Mouse (Mus musculus) brain, adult 2 months (tissue): Measurements from ENCODE around the gene Fas.

ENCODE experiments used
- DNase-seq: peaks from one replicate; pipeline ENCODE4 v3.0.0; 2011; ENCODE audit warnings: low read depth, low spot score

The Fas gene

DNA sequence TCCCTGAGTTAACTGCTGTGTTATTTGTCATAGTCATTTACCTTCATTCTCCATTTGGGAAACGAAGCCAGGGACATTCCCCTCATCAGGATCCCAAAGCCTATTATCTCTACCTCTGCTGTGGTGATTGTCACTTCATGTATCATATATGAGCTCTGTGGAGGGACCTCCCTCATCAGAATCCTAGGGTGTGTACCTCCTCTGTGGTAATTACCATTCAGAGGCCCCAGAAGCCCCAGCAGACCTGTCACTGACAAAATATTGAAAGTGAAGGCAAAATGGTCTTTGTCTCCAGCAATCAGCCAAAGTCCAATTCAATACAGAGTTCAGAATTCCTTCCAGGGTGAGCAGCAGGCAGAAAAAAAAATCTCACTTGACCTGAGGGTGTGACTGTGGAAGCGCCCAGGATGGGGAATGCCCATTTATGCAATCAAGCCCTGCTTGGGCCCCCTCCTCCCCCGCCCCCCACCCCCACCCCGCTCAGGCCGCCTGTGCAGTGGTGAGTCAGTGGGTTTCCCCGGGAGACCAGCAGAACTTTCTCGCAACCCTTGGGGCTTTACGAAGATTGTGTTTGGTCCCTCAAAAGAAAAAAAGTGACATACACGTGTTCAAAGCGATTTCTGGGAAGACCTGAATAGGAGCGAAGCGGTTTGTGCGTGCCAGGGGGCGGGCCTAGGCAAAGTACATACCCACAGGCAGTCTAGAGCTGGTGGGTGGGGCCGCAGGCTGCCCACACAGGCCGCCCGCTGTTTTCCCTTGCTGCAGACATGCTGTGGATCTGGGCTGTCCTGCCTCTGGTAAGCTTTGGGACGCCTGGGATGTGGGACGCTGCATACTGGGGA is at the start of gene Fas:
Gene Fas (plus strand): TSS at position 719 of the 842 bp plus-strand sequence.
- DNase-seq = peak; percentile 20

DNA sequence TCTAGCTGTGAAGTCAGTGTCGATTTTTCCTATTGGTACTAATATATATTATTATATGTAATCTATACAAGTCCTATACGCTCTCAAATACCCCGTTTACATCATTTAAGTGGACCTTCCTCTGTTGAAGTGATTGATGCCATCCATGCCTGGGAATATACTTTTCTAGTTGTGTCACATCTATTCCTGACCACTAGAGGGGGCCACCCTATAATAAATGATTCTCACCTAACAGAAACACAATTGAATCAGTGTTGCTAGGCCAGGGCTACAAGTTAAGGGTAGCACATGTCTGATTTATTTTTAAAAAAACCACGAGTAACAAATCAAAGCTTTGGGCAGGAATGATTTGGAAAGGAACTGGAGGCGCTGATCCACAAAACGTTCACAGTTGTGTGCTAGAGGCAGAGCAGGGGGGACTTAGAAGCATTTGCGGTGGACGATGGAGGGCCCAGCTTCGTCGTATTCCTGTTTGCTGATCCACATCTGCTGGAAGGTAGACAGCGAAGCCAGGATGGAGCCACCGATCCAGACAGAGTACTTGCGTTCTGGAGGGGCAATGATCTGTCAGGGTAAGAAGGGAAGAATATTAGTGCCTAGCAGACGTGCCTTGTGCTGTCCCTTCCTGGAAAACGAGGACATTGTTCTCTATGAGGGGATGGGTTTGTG is 49.1 kb upstream of the Fas start:
- peak; percentile 27 for DNase-seq

GRCm38 (mm10) chr19:34242925-34243324 is 47.5 kb upstream of the Fas start:
- no peak for DNase-seq

DNA sequence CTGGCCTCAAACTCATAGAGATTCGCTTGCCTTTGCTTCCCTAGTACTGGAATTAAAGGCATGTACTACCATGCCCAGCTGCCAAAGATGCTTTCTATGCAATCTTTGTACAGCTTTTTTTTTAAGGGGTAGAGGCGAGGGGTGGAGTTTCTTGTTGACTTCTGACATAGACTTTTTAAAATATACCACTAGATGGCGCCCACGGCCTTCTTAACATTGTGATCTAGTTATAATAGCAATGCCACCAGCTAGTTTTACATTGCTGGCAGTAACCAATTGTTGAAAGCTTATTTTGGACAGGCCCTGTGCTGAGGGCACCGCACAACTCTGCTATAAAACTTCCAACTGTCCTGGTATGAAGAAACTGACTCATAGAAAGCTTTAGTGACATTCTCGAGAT is 46.4 kb upstream of the Fas start:
- peak; percentile 83 for DNase-seq

GRCm38 (mm10) chr19:34248558-34248957 is 41.9 kb upstream of the Fas start:
- DNase-seq = no peak

DNA sequence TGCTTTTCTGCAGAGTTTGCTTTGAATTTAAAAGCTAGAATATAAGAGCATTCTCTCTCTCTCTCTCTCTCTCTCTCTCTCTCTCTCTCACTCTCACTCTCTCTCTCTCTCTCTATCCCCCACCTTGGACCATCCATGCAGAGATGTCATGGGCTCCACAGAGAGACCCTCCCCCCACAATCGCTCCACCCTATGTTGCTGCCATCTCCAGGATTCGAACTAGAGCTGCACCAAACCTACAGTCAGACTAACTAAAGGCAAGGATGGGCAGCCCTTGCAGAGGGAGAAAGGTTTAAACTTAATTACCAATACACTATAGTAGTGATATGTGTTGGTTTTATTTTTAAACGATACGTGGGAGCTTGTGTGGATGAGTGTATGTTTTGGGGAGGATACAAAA is 39.8 kb upstream of the Fas start:
- no peak for DNase-seq

- DNase-seq = no peak
Observed at GRCm38 (mm10) chr19:34251900-34252299, 38.6 kb upstream of the Fas start.

DNA sequence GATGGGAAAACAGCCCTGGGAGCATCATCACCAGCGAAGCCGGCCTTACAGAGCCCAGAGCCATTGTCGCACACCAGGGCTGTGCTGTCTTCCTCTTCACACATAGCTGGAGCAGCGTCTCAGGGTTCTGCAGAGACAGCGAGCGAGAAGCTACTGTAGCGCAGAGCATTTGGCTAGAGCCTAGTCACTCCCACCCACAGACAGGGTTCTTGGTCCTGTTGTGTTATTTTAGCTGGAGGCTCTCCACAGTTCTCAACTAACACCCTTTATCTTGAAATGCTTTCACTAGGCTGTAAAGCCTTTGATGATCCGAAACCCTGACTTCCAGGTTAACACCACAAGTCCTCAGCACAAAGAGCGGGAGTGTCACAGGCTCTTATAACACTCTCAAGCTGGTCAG is 38.0 kb upstream of the Fas start:
- DNase-seq = peak; percentile 18

DNA sequence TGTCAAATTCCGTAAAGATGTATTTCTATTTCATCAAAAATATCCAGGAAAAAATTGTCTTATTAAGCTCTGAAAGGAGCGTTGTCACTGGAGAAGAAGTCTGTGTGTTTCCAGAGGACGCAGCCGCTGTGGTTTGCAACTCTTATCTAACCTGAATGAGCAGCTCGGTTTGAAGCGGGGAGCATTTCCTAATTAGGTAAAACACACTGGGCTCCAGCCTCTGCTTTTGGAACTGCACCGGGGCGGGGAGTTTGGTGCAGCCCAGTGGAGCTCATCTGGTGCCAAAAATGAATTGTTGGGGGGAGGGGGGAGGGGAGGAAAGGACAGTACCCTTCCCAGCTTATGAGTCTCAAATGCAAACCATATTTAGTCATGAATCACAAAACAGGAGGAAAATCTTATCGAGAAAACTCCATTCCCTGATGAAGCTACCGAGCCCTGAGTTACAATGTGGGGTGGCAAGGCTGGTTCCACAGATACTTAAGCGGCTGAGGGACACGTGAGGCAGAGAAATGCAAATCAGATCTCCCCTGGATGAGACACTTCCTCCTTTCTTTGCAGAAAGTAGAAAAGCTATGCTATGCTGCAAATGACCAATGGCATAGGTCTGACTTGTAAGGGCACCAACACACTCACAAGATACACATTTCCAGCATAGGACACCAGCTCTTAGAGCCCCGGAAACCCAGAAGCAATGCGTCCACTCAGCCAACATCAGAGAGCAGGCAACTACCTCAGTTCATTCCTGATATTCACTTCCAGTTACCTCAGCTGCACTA is 36.2 kb upstream of the Fas start:
- peak; percentile 24 for DNase-seq

DNA sequence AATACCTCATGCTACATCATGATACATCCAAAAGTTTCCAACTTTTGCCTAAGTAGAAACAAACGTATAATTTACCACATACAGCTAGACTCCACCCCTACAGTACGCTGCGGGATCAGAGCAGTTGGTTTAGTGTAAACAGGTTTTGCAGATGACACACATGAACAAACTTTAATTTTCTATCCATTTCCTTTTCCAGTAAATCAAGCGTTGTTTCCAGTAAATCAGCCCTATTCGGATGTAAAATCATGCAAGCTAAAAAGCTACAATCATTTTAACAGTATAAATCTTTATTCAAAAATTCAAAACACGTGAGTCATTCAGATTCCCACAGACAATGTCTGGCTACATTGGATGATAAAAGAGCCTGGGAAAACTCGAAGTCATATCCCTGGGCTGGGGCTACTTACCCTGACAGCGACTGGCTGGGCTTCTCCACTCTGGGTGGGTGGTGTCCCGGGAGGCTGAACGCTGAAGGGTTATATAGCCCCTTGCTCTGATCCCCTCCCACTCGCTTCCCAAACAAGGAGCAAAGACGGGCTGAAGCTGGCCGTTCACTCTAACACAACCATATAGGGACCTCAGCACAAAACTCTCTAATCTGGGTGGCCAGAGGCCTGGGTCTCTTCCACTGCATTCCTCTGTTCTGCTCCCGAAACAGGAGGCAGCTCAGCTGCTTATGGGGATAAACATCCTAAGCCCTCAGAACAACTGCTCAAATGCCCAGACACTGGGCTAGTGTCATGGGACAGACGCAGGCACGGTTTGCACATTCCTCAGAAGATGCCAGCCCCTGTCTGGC is 35.4 kb upstream of the Fas start, which contains the start of gene Acta2:
Gene Acta2 (minus strand): TSS at position 711 of the 802 bp plus-strand sequence.
- no peak for DNase-seq

GRCm38 (mm10) chr19:34256149-34256548 is 34.3 kb upstream of the Fas start:
- DNase-seq = no peak

- DNase-seq = no peak
Observed at GRCm38 (mm10) chr19:34256936-34257335, 33.5 kb upstream of the Fas start.

GRCm38 (mm10) chr19:34262273-34262974 is 28.0 kb upstream of the Fas start:
- no peak for DNase-seq

- no peak for DNase-seq
Observed at GRCm38 (mm10) chr19:34265604-34266193, 24.8 kb upstream of the Fas start.

DNA sequence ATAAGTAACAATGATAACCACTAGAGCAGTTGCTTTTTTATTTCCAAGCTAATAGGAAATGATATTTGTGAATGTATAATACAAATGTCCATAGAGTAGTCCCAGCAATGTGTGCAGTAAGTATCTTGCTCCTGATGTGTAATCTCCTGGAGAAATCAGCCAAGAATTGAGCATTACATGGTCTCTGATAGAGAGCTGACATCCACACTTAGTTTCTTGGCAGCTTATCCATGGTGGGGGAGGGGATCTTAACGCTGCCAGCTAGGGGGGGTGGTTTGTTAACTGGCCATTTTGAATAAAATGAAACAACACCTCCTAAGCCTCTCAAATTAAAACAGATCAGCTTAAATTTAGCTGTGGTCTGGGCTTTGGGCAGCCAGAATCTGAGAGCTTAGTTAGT is 21.5 kb upstream of the Fas start:
- DNase-seq = no peak

DNA sequence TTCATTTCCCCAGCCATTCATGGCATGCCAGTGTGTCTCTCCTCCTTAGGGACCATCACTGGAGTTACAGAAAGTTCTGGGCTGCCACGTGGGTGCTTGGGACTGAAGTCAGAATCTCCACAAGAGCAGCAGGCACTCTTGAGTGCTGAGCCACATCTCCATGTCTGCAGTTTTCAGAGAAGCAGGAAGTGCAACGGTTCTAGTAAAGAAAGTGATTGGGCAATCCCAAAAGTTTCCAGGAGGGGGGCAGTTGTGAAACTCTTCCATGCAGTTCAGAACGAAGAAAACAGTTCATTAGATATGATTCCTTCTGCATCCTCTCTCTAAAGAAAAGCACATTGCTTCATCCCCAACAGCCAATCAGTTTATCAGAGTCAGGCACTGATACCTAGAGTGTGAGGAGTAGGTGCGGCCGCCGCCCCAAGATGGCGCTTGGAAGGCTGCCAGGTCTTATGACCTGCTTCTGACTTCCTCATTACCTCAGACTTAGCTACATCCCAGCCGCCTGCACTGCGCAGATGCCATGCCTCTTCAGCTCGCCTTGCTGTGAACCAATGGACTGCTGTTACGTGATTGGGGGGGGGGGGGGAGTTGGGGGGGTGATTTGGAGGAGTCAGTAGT is 20.2 kb upstream of the Fas start:
- no peak for DNase-seq

- no peak for DNase-seq
Observed at GRCm38 (mm10) chr19:34270824-34271464, 19.5 kb upstream of the Fas start.

- DNase-seq = no peak
Observed at GRCm38 (mm10) chr19:34273073-34273472, 17.4 kb upstream of the Fas start.

- DNase-seq = no peak
Observed at GRCm38 (mm10) chr19:34278078-34278477, 12.4 kb upstream of the Fas start.
